Mouse (Mus musculus) limb, embryonic 14.5 days (tissue): ENCODE measurements around the gene Prdm11. TPM values are rescaled to one million over a fixed set of nuclear protein-coding genes. Genes with fewer than 3 reads are reported as not detected.

ENCODE experiments used
- ATAC-seq: fragments of 200-750 bp; cut with Nextera tagmentation; 2 replicates; pipeline ENCODE4 v1.8.0; 2017; ENCODE audit warnings: low read depth, moderate number of reproducible peaks, moderate TSS enrichment; ENCODE audit not compliant: low FRiP score
- DNase-seq: peaks from one replicate; pipeline ENCODE4 v3.0.0-alpha.2; 2015; ENCODE audit warnings: low spot score
- H3K27ac ChIP-seq: fragments of 300-500 bp; sonication (generic); replicated peaks from 2 replicates; pipeline ENCODE4 v1.5.1; 2014; ENCODE audit warnings: low read depth, mild to moderate bottlenecking, low read length, moderate library complexity, mixed read lengths
- H3K27me3 ChIP-seq: fragments of 300-500 bp; sonication (generic); 2 replicates; pipeline ENCODE4 v1.6.1; 2014; ENCODE audit warnings: low read length, mixed read lengths; ENCODE audit not compliant: control insufficient read depth, insufficient read depth
- H3K36me3 ChIP-seq: fragments of 300-500 bp; sonication (generic); 2 replicates; pipeline ENCODE4 v1.6.1; 2014; ENCODE audit warnings: mild to moderate bottlenecking, low read length, moderate library complexity, mixed read lengths; ENCODE audit not compliant: control insufficient read depth, insufficient read depth
- H3K4me1 ChIP-seq: fragments of 300-500 bp; sonication (generic); 2 replicates; pipeline ENCODE4 v1.6.1; 2014; ENCODE audit warnings: antibody characterized with exemption, low read length, mixed read lengths; ENCODE audit not compliant: control insufficient read depth, insufficient read depth
- H3K4me2 ChIP-seq: fragments of 300-500 bp; sonication (generic); replicated peaks from 2 replicates; pipeline ENCODE4 v1.6.1; 2014; ENCODE audit warnings: low read depth, mild to moderate bottlenecking, low read length, moderate library complexity; ENCODE audit not compliant: severe bottlenecking
- H3K4me3 ChIP-seq: fragments of 300-500 bp; sonication (generic); replicated peaks from 2 replicates; pipeline ENCODE4 v1.5.1; 2014; ENCODE audit warnings: low read length
- H3K9ac ChIP-seq: fragments of 300-500 bp; sonication (generic); 2 replicates; pipeline ENCODE4 v1.6.1; 2014; ENCODE audit warnings: mild to moderate bottlenecking, low read depth, low read length, moderate library complexity; ENCODE audit not compliant: severe bottlenecking
- H3K9me3 ChIP-seq: fragments of 300-500 bp; sonication (generic); 2 replicates; pipeline ENCODE4 v1.6.1; 2016; ENCODE audit warnings: low read length; ENCODE audit not compliant: control insufficient read depth
- POLR2A ChIP-seq: fragments of 200-500 bp; IDR thresholded peaks from 2 replicates; pipeline ENCODE4 v1.8.0; 2012; ENCODE audit warnings: inconsistent platforms, mild to moderate bottlenecking, moderate library complexity, borderline replicate concordance; ENCODE audit not compliant: insufficient read depth, insufficient read length; ENCODE audit errors: extremely low read depth
- WGBS: fragments of 180-500 bp; shearing (Covaris S2); extraction: QIAGEN DNeasy Blood & Tissue Kit; methylation state at CpG from one replicate; pipeline ENCODE4 v1.1.7; 2014; 5-methylcytosine and 5-hydroxymethylcytosine counted together
- polyA plus RNA-seq, 2 experiments: library from polyadenylated mRNA; depleted of rRNA in 1 of 2; stranded (reverse) in 1 of 2; unstranded in 1 of 2; fragments of >200 nt; fragmentation: Nextera tagmentation in 1 of 2; extraction: Ambion mirVana in 1 of 2; gene quantifications; 2 replicates each; pipeline versions ENCODE4 v1.2.1 to v1.2.3; 2012 to 2014

Prdm11 gene
- polyA plus RNA-seq, 2 experiments: 6.5 to 24.4 TPM

GRCm38 (mm10) chr2:92938827-92939226 lies 107.1 kb downstream of the Prdm11 start:
- ATAC-seq (no peak), DNase-seq (no peak)
- TF ChIP-seq POLR2A: no peak
- H3K36me3 ChIP-seq: no peaks in the 10 kb centered on the region
- peaks cover 8% of the 10 kb centered on the region for H3K4me1 ChIP-seq
- H3K27me3 ChIP-seq: no peaks in the 10 kb centered on the region
- H3K4me3 ChIP-seq: no peak overlapping the region
- H3K9ac ChIP-seq: no peak overlapping the region
- H3K4me2 ChIP-seq: no peak overlapping the region
- WGBS: 92% methylated on average over 6 of the region's 7 CpGs
- no peaks in the 10 kb centered on the region for H3K9me3 ChIP-seq
- no peak overlapping the region for H3K27ac ChIP-seq

- no peak overlapping the region for H3K9ac ChIP-seq
- no peaks in the 10 kb centered on the region for H3K9me3 ChIP-seq
Observed at GRCm38 (mm10) chr2:92938063-92938462, 107.9 kb downstream of the Prdm11 start.

GRCm38 (mm10) chr2:92935483-92935882 lies 110.5 kb downstream of the Prdm11 start:
- Histone ChIP-seq H3K9ac (no peak overlapping the region), H3K27me3 (no peaks in the 10 kb centered on the region), H3K4me2 (no peak overlapping the region), H3K9me3 (no peaks in the 10 kb centered on the region), H3K4me3 (no peak overlapping the region), H3K36me3 (no peaks in the 10 kb centered on the region), H3K4me1 (peaks cover 8% of the 10 kb centered on the region), H3K27ac (no peak overlapping the region)
- DNase-seq (no peak), ATAC-seq (no peak)
- 55% methylated on average over 3 of the region's 3 CpGs for WGBS
- TF ChIP-seq POLR2A: no peak

More at GRCm38 (mm10) chr2:92938063-92938462, 107.9 kb downstream of the Prdm11 start:
- no peaks in the 10 kb centered on the region for H3K27me3 ChIP-seq
- no peaks in the 10 kb centered on the region for H3K36me3 ChIP-seq
- H3K4me3 ChIP-seq: no peak overlapping the region
- no peak overlapping the region for H3K4me2 ChIP-seq
- peaks cover 8% of the 10 kb centered on the region for H3K4me1 ChIP-seq
- ATAC-seq (no peak), DNase-seq (no peak)
- TF ChIP-seq POLR2A: no peak
- WGBS: 85% methylated on average over 5 of the region's 5 CpGs
- no peak overlapping the region for H3K27ac ChIP-seq

- Histone ChIP-seq H3K4me2 (no peak overlapping the region; the same call in 1 of the 2 replicates), H3K9me3 (no peaks in the 10 kb centered on the region), H3K36me3 (no peaks in the 10 kb centered on the region), H3K27ac (no peak overlapping the region), H3K4me1 (peaks cover 8% of the 10 kb centered on the region), H3K9ac (no peak overlapping the region), H3K27me3 (no peaks in the 10 kb centered on the region), H3K4me3 (no peak overlapping the region)
- TF ChIP-seq POLR2A: no peak
- peak; percentile 22 for DNase-seq
- WGBS: 15% methylated on average over 10 of the region's 10 CpGs
- ATAC-seq: peak; percentile 42; the same call in 1 of the 2 replicates
Observed at GRCm38 (mm10) chr2:92934312-92934982, 111.5 kb downstream of the Prdm11 start.

GRCm38 (mm10) chr2:92933379-92933778 lies 112.6 kb downstream of the Prdm11 start:
- no peak overlapping the region for H3K4me2 ChIP-seq
- no peaks in the 10 kb centered on the region for H3K9me3 ChIP-seq
- H3K9ac ChIP-seq: no peak overlapping the region
- TF ChIP-seq POLR2A: no peak
- H3K36me3 ChIP-seq: no peaks in the 10 kb centered on the region
- peaks cover 8% of the 10 kb centered on the region for H3K4me1 ChIP-seq
- no peak for DNase-seq
- ATAC-seq: no peak
- H3K27ac ChIP-seq: no peak overlapping the region
- no peak overlapping the region for H3K4me3 ChIP-seq
- no peaks in the 10 kb centered on the region for H3K27me3 ChIP-seq
- 70% methylated on average over 6 of the region's 6 CpGs for WGBS
